Mouse (Mus musculus): Measurements from ENCODE around the gene Ephx1.
"Not testable (repeated sequence)": the region's sequence is repeated elsewhere in the genome, so short reads cannot be mapped to it uniquely, and the experiment has no call there.

Gene Ephx1

GRCm38 (mm10) chr1:180974126-180974746 lies 46.5 kb downstream of the Ephx1 start:
- peak; percentile 40 to 51 for DNase-seq (ENCODE audit: low spot score in 2 of 2)

GRCm38 (mm10) chr1:180972941-180973340 lies 47.8 kb downstream of the Ephx1 start:
- no peak for DNase-seq (ENCODE audit: low spot score in 2 of 2)

GRCm38 (mm10) chr1:180967261-180967660 lies 53.4 kb downstream of the Ephx1 start:
- DNase-seq (ENCODE audit: low spot score in 2 of 2), result no peak

- peak; percentile 54 to 70 for DNase-seq (ENCODE audit: low spot score in 2 of 2)
These were observed 54.2 kb downstream of the Ephx1 start for GRCm38 (mm10) chr1:180966542-180966941.

- no peak for DNase-seq (ENCODE audit: low spot score in 2 of 2)
These were observed 54.9 kb downstream of the Ephx1 start for GRCm38 (mm10) chr1:180965786-180966185.

- no peak for DNase-seq (ENCODE audit: low spot score in 2 of 2)
These were observed 61.9 kb downstream of the Ephx1 start for GRCm38 (mm10) chr1:180958797-180959196.

GRCm38 (mm10) chr1:180957989-180958388 lies 62.7 kb downstream of the Ephx1 start:
- no peak for DNase-seq (ENCODE audit: low spot score in 2 of 2)

- peak; percentile 59 to 69 for DNase-seq (ENCODE audit: low spot score in 2 of 2)
These were observed 63.7 kb downstream of the Ephx1 start for GRCm38 (mm10) chr1:180956973-180957381.

- DNase-seq (ENCODE audit: low spot score in 2 of 2), result no peak
These were observed 64.3 kb downstream of the Ephx1 start for GRCm38 (mm10) chr1:180956401-180956800.

- DNase-seq (ENCODE audit: low spot score in 2 of 2), result no peak
These were observed 67.9 kb downstream of the Ephx1 start for GRCm38 (mm10) chr1:180952808-180953207.

- no peak for DNase-seq (ENCODE audit: low spot score in 2 of 2)
These were observed 68.5 kb downstream of the Ephx1 start for GRCm38 (mm10) chr1:180952085-180952746.

- no peak for DNase-seq (ENCODE audit: low spot score in 2 of 2)
These were observed 74.3 kb downstream of the Ephx1 start for GRCm38 (mm10) chr1:180946448-180946847.

- DNase-seq (ENCODE audit: low spot score in 2 of 2), result peak; percentile 68 to 72
These were observed 75.4 kb downstream of the Ephx1 start for GRCm38 (mm10) chr1:180945001-180945980.

- DNase-seq (ENCODE audit: low spot score in 2 of 2), result no peak
These were observed 76.2 kb downstream of the Ephx1 start for GRCm38 (mm10) chr1:180944553-180944952.

- no peak for DNase-seq (ENCODE audit: low spot score in 2 of 2)
These were observed 76.8 kb downstream of the Ephx1 start for GRCm38 (mm10) chr1:180943896-180944295.

- DNase-seq (ENCODE audit: low spot score in 2 of 2), result peak; percentile 47 to 60
These were observed 77.6 kb downstream of the Ephx1 start for GRCm38 (mm10) chr1:180943032-180943644.

- DNase-seq (ENCODE audit: low spot score in 2 of 2), result peak; percentile 83 to 86
These were observed 78.3 kb downstream of the Ephx1 start, which contains the start of gene Tmem63a for GRCm38 (mm10) chr1:180942166-180943031. Gene Tmem63a (plus strand): TSS chr1:180942344.

- DNase-seq (ENCODE audit: low spot score in 2 of 2), result no peak
These were observed 79.0 kb downstream of the Ephx1 start for GRCm38 (mm10) chr1:180941726-180942125.

GRCm38 (mm10) chr1:180940776-180941460 lies 79.8 kb downstream of the Ephx1 start:
- no peak for DNase-seq (ENCODE audit: low spot score in 2 of 2)

- not testable (repeated sequence) for DNase-seq (ENCODE audit: low spot score in 2 of 2)
These were observed 81.9 kb downstream of the Ephx1 start for GRCm38 (mm10) chr1:180938781-180939180.

All from heart, adult 9 months (tissue).